Comparison of ENCODE assay signal across 1 mouse cellular context in the genomic region with DNA sequence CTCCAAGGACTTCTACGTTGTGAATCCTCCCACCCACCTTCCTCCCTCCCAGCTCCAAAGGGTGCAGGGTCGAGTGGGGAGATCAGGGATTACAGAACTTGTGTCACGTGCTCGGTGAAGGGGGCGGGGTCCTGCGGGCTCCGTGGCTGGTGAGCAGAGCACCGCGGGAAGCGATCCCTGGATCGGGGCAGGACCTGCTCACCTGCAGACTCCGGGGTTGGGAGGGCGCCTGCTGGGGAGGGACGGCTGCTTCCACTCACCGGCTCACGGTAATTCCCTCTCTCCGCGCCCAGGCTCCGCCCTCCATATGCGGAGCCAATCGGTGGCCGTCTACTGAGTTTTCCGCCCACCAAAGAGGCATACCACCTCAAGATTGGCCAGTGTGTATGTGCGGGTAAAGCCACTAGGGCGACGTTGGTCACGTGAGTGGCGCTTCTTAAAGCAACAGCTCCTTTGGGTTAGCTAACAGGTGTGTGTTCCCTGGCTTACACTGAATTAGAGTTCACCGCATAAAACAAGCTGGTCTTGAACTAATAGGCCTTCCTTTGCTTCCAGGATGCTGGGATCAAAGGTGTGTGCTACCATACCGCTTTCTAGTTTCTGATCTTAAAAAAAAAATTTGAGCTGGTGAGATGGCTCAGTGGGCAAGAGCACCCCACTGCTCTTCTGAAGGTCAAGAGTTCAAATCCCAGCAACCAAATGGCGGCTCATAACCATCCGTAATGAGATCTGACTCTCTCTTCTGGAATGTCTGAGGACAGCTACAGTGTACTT.
TF ChIP-seq lines count a peak whose summit lies in the region.

TSS of gene Taf6l (minus strand) at position 410 of the 774 bp plus-strand sequence.

TF ChIP-seq in CH12.LX, 34 proteins besides CTCF, POLR2A, EP300 and RAD21 (continued from another document):
- TF ChIP-seq ZNF384 (IDR thresholded peaks at IDR 0.05; ENCODE audit: low read depth, low read length): peak; percentile 61
- TF ChIP-seq NELFE (IDR thresholded peaks at IDR 0.05; ENCODE audit: low read depth, low read length): peak; percentile 65
- TF ChIP-seq RCOR1 (conservative IDR thresholded peaks at IDR 0.05; ENCODE audit: low read depth, low read length): no peak
- TF ChIP-seq TBP (conservative IDR thresholded peaks at IDR 0.05; ENCODE audit: low read depth, low read length): peak; percentile 96
- 0 out of 2 replicates have a peak, but pooled peaks have one; percentile 61 for TF ChIP-seq E2F4 (IDR thresholded peaks at IDR 0.05; ENCODE audit: insufficient replicate concordance, low read depth, low read length)
- peak; percentile 96 for TF ChIP-seq USF2 (conservative IDR thresholded peaks at IDR 0.05; ENCODE audit: low read depth, low read length)
- TF ChIP-seq JUND (conservative IDR thresholded peaks at IDR 0.05; ENCODE audit: low read depth, low read length): no peak
